9 mouse cellular contexts compared by ENCODE assay signal in the genomic region with DNA sequence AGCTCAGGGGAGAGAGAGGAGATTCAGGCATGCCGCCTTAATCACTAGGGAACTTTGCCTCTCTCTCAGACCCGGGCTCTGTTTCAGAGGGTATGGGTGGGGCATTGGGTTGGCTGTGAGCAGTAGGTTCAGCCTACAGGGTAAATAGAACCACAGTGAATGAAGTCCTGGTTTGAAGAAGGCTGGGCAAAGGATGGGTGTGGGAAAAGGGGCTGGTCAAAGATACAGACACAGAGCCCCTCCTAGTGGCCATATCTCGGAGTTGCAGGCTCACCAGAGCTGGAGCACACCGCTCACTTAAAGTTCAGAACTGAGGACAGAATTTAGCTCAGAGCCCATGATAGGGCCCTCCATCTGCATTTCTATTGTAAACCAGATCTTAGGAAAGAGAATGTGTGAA. TPM values are rescaled to one million over a fixed set of nuclear protein-coding genes. Genes with fewer than 3 reads are reported as not detected.
A peak's percentile ranks its signal among the peaks of the same experiment; 100 is the strongest.
DNase-seq lines count a peak whose midpoint lies in the region; ATAC-seq and TF ChIP-seq lines count a peak whose summit lies in the region.
"Had no signal": no experiment of that assay in that cellular context is flagged by ENCODE, and none has a peak within 500 bp of the region (broad histone marks: within the 10 kb centered on the region; RNA-seq: fewer than 3 reads in every experiment).

No protein-coding gene starts in this region.

- no peak overlapping the region for H3K4me2 ChIP-seq in intestine, embryonic 14.5 days (ENCODE audit: low read length)
- no peak overlapping the region for H3K4me2 ChIP-seq in limb, embryonic 13.5 days (replicated peaks)
- H3K4me2 ChIP-seq in midbrain, embryonic 15.5 days, result no peak overlapping the region
- 0 out of 2 replicates have a peak overlapping the region, but pooled peaks have one; percentile 20 for H3K4me2 ChIP-seq in stomach, postnatal 0 days (replicated peaks; ENCODE audit: low read depth)

- H3K4me1 ChIP-seq in intestine, embryonic 14.5 days (replicated peaks; ENCODE audit: control insufficient read depth, insufficient read depth, low read length), result peaks cover 32% of the 10 kb centered on the region
- peaks cover 39% of the 10 kb centered on the region for H3K4me1 ChIP-seq in limb, embryonic 13.5 days
- H3K4me1 ChIP-seq in midbrain, embryonic 15.5 days, result peaks cover 7% of the 10 kb centered on the region
- peaks cover 10% of the 10 kb centered on the region for H3K4me1 ChIP-seq in stomach, postnatal 0 days (replicated peaks; ENCODE audit: control insufficient read depth, insufficient read depth)

- no peaks in the 10 kb centered on the region for H3K9me3 ChIP-seq in intestine, embryonic 14.5 days (ENCODE audit: control insufficient read depth, low read length)
- no peaks in the 10 kb centered on the region for H3K9me3 ChIP-seq in limb, embryonic 13.5 days
- H3K9me3 ChIP-seq in midbrain, embryonic 15.5 days, result no peaks in the 10 kb centered on the region
- H3K9me3 ChIP-seq in stomach, postnatal 0 days (ENCODE audit: control insufficient read depth, low read length), result no peaks in the 10 kb centered on the region

- TF ChIP-seq CTCF in stomach, postnatal 0 days (IDR thresholded peaks at IDR 0.05; ENCODE audit: low read depth), result peak; percentile 90

- H3K27me3 ChIP-seq in intestine, embryonic 14.5 days (replicated peaks; ENCODE audit: control insufficient read depth, insufficient read depth, low read length), result no peaks in the 10 kb centered on the region
- peaks cover 8% of the 10 kb centered on the region; the same call in 1 of the 2 replicates for H3K27me3 ChIP-seq in limb, embryonic 13.5 days
- no peaks in the 10 kb centered on the region for H3K27me3 ChIP-seq in midbrain, embryonic 15.5 days (replicated peaks)
- no peaks in the 10 kb centered on the region for H3K27me3 ChIP-seq in stomach, postnatal 0 days (ENCODE audit: control insufficient read depth, insufficient read depth, low read length)

- no peak for TF ChIP-seq EP300 in stomach, postnatal 0 days (optimal IDR thresholded peaks at IDR 0.05)

- peaks cover 21% of the 10 kb centered on the region for H3K36me3 ChIP-seq in intestine, embryonic 14.5 days (ENCODE audit: control insufficient read depth, insufficient read depth, low read length)
- peaks cover 22% of the 10 kb centered on the region for H3K36me3 ChIP-seq in limb, embryonic 13.5 days
- H3K36me3 ChIP-seq in midbrain, embryonic 15.5 days (replicated peaks), result no peaks in the 10 kb centered on the region
- peaks cover 5% of the 10 kb centered on the region for H3K36me3 ChIP-seq in stomach, postnatal 0 days (ENCODE audit: control insufficient read depth, insufficient read depth, low read length)

- H3K4me3 ChIP-seq in intestine, embryonic 14.5 days (ENCODE audit: low read depth, low read length), result no peak overlapping the region
- no peak overlapping the region for H3K4me3 ChIP-seq in limb, embryonic 13.5 days
- no peak overlapping the region for H3K4me3 ChIP-seq in midbrain, embryonic 15.5 days
- H3K4me3 ChIP-seq in stomach, postnatal 0 days (ENCODE audit: low read depth, low read length), result no peak overlapping the region
- H3K4me3 ChIP-seq: erythroblast, embryonic 14.5 days had no signal

- no peak overlapping the region for H3K27ac ChIP-seq in intestine, embryonic 14.5 days (ENCODE audit: low read depth)
- no peak overlapping the region for H3K27ac ChIP-seq in limb, embryonic 13.5 days
- no peak overlapping the region for H3K27ac ChIP-seq in midbrain, embryonic 15.5 days
- H3K27ac ChIP-seq in stomach, postnatal 0 days (replicated peaks), result peak overlapping the region; percentile 78

- peak; percentile 32 for ATAC-seq in intestine, embryonic 14.5 days (replicated peaks; ENCODE audit: low FRiP score, low TSS enrichment, low read depth)
- ATAC-seq in limb, embryonic 13.5 days (ENCODE audit: low FRiP score, low read depth), result peak; percentile 49
- 0 out of 2 replicates have a peak, but pooled peaks have one; percentile 18 for ATAC-seq in midbrain, embryonic 15.5 days (replicated peaks)
- peak; percentile 85 for ATAC-seq in stomach, postnatal 0 days (ENCODE audit: low FRiP score, low TSS enrichment)

- no peak overlapping the region for H3K9ac ChIP-seq in intestine, embryonic 14.5 days (ENCODE audit: low read length)
- no peak overlapping the region for H3K9ac ChIP-seq in limb, embryonic 13.5 days
- H3K9ac ChIP-seq in midbrain, embryonic 15.5 days, result no peak overlapping the region
- 0 out of 2 replicates have a peak overlapping the region, but pooled peaks have one; percentile 13 for H3K9ac ChIP-seq in stomach, postnatal 0 days (ENCODE audit: low read length)

- 14% methylated on average over 4 of the region's 4 CpGs for WGBS in intestine, embryonic 14.5 days
- 19% methylated on average over 4 of the region's 4 CpGs for WGBS in limb, embryonic 13.5 days
- 15% methylated on average over 4 of the region's 4 CpGs for WGBS in midbrain, embryonic 15.5 days
- WGBS in stomach, postnatal 0 days, result 5% methylated on average over 4 of the region's 4 CpGs

- peak; percentile 97 for DNase-seq in 3T3-L1 (ENCODE audit: low read depth, low spot score)
- DNase-seq in MN1 (ENCODE audit: low spot score), result peak; percentile 79
- peak; percentile 82 to 86 for DNase-seq in cerebellum, postnatal 36 days
- peak; percentile 86 for DNase-seq in gastrocnemius, adult 18-20 months (ENCODE audit: low spot score)
- DNase-seq in intestine, embryonic 14.5 days (ENCODE audit: low spot score), result peak; percentile 89
- DNase-seq in stomach, postnatal 0 days (ENCODE audit: low spot score), result peak; percentile 89

RNA-seq across cellular contexts. Expression of a gene that starts 13.7 kb away (rescaled TPM):
- 1 to 10 TPM; 4.7 to 5.4 TPM for total RNA-seq in gastrocnemius, adult 18-20 months (2021)
- 0.42 and 0.55 TPM in 2 replicates for polyA plus RNA-seq in intestine, embryonic 14.5 days (2014; fragmentation: Nextera tagmentation; extraction: Ambion mirVana)
- polyA plus RNA-seq in limb, embryonic 13.5 days (2015; fragmentation: Nextera tagmentation; extraction: Ambion mirVana), result 0.41 and 0.56 TPM in 2 replicates
- polyA plus RNA-seq in midbrain, embryonic 15.5 days (2015; fragmentation: Nextera tagmentation; extraction: Ambion mirVana), result 3.2 and 4.1 TPM in 2 replicates
- 0.33 TPM in 2 replicates for polyA plus RNA-seq in stomach, postnatal 0 days (2015; fragmentation: Nextera tagmentation; extraction: Ambion mirVana)
- polyA plus RNA-seq: erythroblast, embryonic 14.5 days had no signal

RNA-seq across cellular contexts. Expression of a gene that starts 15.5 kb away (rescaled TPM):
- 10 to 100 TPM; 23.2 to 24.9 TPM for total RNA-seq in gastrocnemius, adult 18-20 months (2021)
- 23.4 and 24.5 TPM in 2 replicates for polyA plus RNA-seq in intestine, embryonic 14.5 days (2014; fragmentation: Nextera tagmentation; extraction: Ambion mirVana)
- 26.0 and 26.5 TPM in 2 replicates for polyA plus RNA-seq in limb, embryonic 13.5 days (2015; fragmentation: Nextera tagmentation; extraction: Ambion mirVana)
- 89.6 and 97.2 TPM in 2 replicates for polyA plus RNA-seq in midbrain, embryonic 15.5 days (2015; fragmentation: Nextera tagmentation; extraction: Ambion mirVana)
- 26.7 and 29.7 TPM in 2 replicates for polyA plus RNA-seq in stomach, postnatal 0 days (2015; fragmentation: Nextera tagmentation; extraction: Ambion mirVana)

RNA-seq across cellular contexts. Expression of a gene that starts 17.6 kb away (rescaled TPM):
- 10 to 100 TPM; 17.5 to 25.8 TPM for total RNA-seq in gastrocnemius, adult 18-20 months (2021)
- 50.6 and 52.1 TPM in 2 replicates for polyA plus RNA-seq in intestine, embryonic 14.5 days (2014; fragmentation: Nextera tagmentation; extraction: Ambion mirVana)
- 68.8 and 68.9 TPM in 2 replicates for polyA plus RNA-seq in limb, embryonic 13.5 days (2015; fragmentation: Nextera tagmentation; extraction: Ambion mirVana)
- 25.2 and 28.6 TPM in 2 replicates for polyA plus RNA-seq in midbrain, embryonic 15.5 days (2015; fragmentation: Nextera tagmentation; extraction: Ambion mirVana)
- 40.1 and 45.0 TPM in 2 replicates for polyA plus RNA-seq in stomach, postnatal 0 days (2015; fragmentation: Nextera tagmentation; extraction: Ambion mirVana)

RNA-seq across cellular contexts. Expression of a gene that starts 25.5 kb away (rescaled TPM):
- total RNA-seq in gastrocnemius, adult 18-20 months (2021), result 10 to 100 TPM; 34.2 to 35.3 TPM
- polyA plus RNA-seq in intestine, embryonic 14.5 days (2014; fragmentation: Nextera tagmentation; extraction: Ambion mirVana), result 65.4 and 70.3 TPM in 2 replicates
- polyA plus RNA-seq in limb, embryonic 13.5 days (2015; fragmentation: Nextera tagmentation; extraction: Ambion mirVana), result 69.2 and 76.3 TPM in 2 replicates
- polyA plus RNA-seq in midbrain, embryonic 15.5 days (2015; fragmentation: Nextera tagmentation; extraction: Ambion mirVana), result 86.9 and 88.0 TPM in 2 replicates
- 67.2 and 67.3 TPM in 2 replicates for polyA plus RNA-seq in stomach, postnatal 0 days (2015; fragmentation: Nextera tagmentation; extraction: Ambion mirVana)

RNA-seq across cellular contexts. Expression of a gene that starts 26.3 kb away (rescaled TPM):
- 10 to 100 TPM; 17.8 to 20.8 TPM for total RNA-seq in gastrocnemius, adult 18-20 months (2021)
- polyA plus RNA-seq in intestine, embryonic 14.5 days (2014; fragmentation: Nextera tagmentation; extraction: Ambion mirVana), result 16.7 and 18.4 TPM in 2 replicates
- polyA plus RNA-seq in limb, embryonic 13.5 days (2015; fragmentation: Nextera tagmentation; extraction: Ambion mirVana), result 22.7 and 24.1 TPM in 2 replicates
- polyA plus RNA-seq in midbrain, embryonic 15.5 days (2015; fragmentation: Nextera tagmentation; extraction: Ambion mirVana), result 15.9 and 17.2 TPM in 2 replicates
- polyA plus RNA-seq in stomach, postnatal 0 days (2015; fragmentation: Nextera tagmentation; extraction: Ambion mirVana), result 7.9 and 8.5 TPM in 2 replicates

Comparison
In these comparisons a context has a peak if more than half of its experiments do, and no peak if none do; other contexts are left out.
1. ATAC-seq: peak in every context shown above with its lines; median percentile 85 in stomach, postnatal 0 days; 49 in limb, embryonic 13.5 days; 32 in intestine, embryonic 14.5 days; 18 in midbrain, embryonic 15.5 days.